Mouse (Mus musculus) intestine, embryonic 14.5 days (tissue): ENCODE results near the gene Olfml1. TPM values are rescaled to one million over a fixed set of nuclear protein-coding genes. Genes with fewer than 3 reads are reported as not detected.

ENCODE experiments used
- ATAC-seq: fragments of 200-750 bp; cut with Nextera tagmentation; replicated peaks from 2 replicates; pipeline ENCODE4 v1.8.0; 2017; ENCODE audit warnings: low read depth, moderate number of reproducible peaks, moderate TSS enrichment, moderate library complexity; ENCODE audit not compliant: low FRiP score, low TSS enrichment
- DNase-seq: peaks from one replicate; pipeline ENCODE4 v3.0.0-alpha.2; 2018; ENCODE audit warnings: low spot score
- H3K27ac ChIP-seq: fragments of 300-500 bp; sonication (generic); 2 replicates; pipeline ENCODE4 v1.5.1; 2014; ENCODE audit warnings: low read depth, mild to moderate bottlenecking, control low read depth
- H3K27me3 ChIP-seq: fragments of 300-500 bp; sonication (generic); replicated peaks from 2 replicates; pipeline ENCODE4 v1.6.1; 2014; ENCODE audit warnings: low read length, control low read depth; ENCODE audit not compliant: control insufficient read depth, insufficient read depth
- H3K36me3 ChIP-seq: fragments of 300-500 bp; sonication (generic); 2 replicates; pipeline ENCODE4 v1.6.1; 2014; ENCODE audit warnings: low read length, control low read depth; ENCODE audit not compliant: control insufficient read depth, insufficient read depth
- H3K4me1 ChIP-seq: fragments of 300-500 bp; sonication (generic); replicated peaks from 2 replicates; pipeline ENCODE4 v1.6.1; 2014; ENCODE audit warnings: low read length, control low read depth, mixed read lengths; ENCODE audit not compliant: control insufficient read depth, insufficient read depth
- H3K4me2 ChIP-seq: fragments of 300-500 bp; sonication (generic); 2 replicates; pipeline ENCODE4 v1.6.1; 2014; ENCODE audit warnings: low read length
- H3K4me3 ChIP-seq: fragments of 300-500 bp; sonication (generic); 2 replicates; pipeline ENCODE4 v1.5.1; 2014; ENCODE audit warnings: low read depth, low read length, control low read depth, mixed read lengths
- H3K9ac ChIP-seq: fragments of 300-500 bp; sonication (generic); 2 replicates; pipeline ENCODE4 v1.6.1; 2014; ENCODE audit warnings: mild to moderate bottlenecking, low read length
- H3K9me3 ChIP-seq: fragments of 300-500 bp; sonication (generic); 2 replicates; pipeline ENCODE4 v1.6.1; 2016; ENCODE audit warnings: low read length, control low read depth; ENCODE audit not compliant: control insufficient read depth
- WGBS: fragments of 180-500 bp; shearing (Covaris S2); extraction: QIAGEN DNeasy Blood & Tissue Kit; methylation state at CpG from one replicate; pipeline ENCODE4 v1.1.7; 2014; 5-methylcytosine and 5-hydroxymethylcytosine counted together
- polyA plus RNA-seq: library from polyadenylated mRNA; unstranded; fragments of >200 nt; fragmentation: Nextera tagmentation; extraction: Ambion mirVana; gene quantifications from 2 replicates; pipeline ENCODE4 v1.2.1, GENCODE M21; 2014

The Olfml1 gene
- polyA plus RNA-seq, 1 experiment from 2014 or later = 18.6 TPM

- Histone ChIP-seq H3K9me3 (no peaks in the 10 kb centered on the region), H3K27me3 (no peaks in the 10 kb centered on the region), H3K4me1 (peaks cover 2% of the 10 kb centered on the region; the same call in 1 of the 2 replicates), H3K9ac (no peak overlapping the region), H3K4me3 (no peak overlapping the region), H3K4me2 (no peak overlapping the region), H3K36me3 (peaks cover 4% of the 10 kb centered on the region), H3K27ac (no peak overlapping the region)
- no peak for DNase-seq
- ATAC-seq = no peak
These were observed 29.5 kb downstream of the Olfml1 start for GRCm38 (mm10) chr7:107596753-107597152.

- H3K4me3 ChIP-seq = no peak overlapping the region
- no peak for ATAC-seq
- 79% methylated on average over 3 of the region's 3 CpGs for WGBS
- no peaks in the 10 kb centered on the region for H3K27me3 ChIP-seq
- H3K9me3 ChIP-seq = no peaks in the 10 kb centered on the region
- no peak overlapping the region for H3K9ac ChIP-seq
- H3K4me2 ChIP-seq = no peak overlapping the region
- H3K4me1 ChIP-seq = peaks cover 2% of the 10 kb centered on the region; the same call in 1 of the 2 replicates
- no peak for DNase-seq
- no peaks in the 10 kb centered on the region for H3K36me3 ChIP-seq
- H3K27ac ChIP-seq = no peak overlapping the region
These were observed 30.7 kb downstream of the Olfml1 start for GRCm38 (mm10) chr7:107597956-107598355.

- no peak for DNase-seq
- no peak overlapping the region for H3K4me2 ChIP-seq
- WGBS = 71% methylated on average over 5 of the region's 5 CpGs
These were observed 33.4 kb downstream of the Olfml1 start for GRCm38 (mm10) chr7:107600651-107601050.

GRCm38 (mm10) chr7:107602505-107602904 lies 35.3 kb downstream of the Olfml1 start:
- H3K4me2 ChIP-seq = no peak overlapping the region
- no peak overlapping the region for H3K4me3 ChIP-seq
- WGBS = 78% methylated on average over 4 of the region's 4 CpGs
- no peaks in the 10 kb centered on the region for H3K27me3 ChIP-seq
- H3K9ac ChIP-seq = no peak overlapping the region
- no peak for DNase-seq
- no peaks in the 10 kb centered on the region for H3K4me1 ChIP-seq
- H3K27ac ChIP-seq = no peak overlapping the region
- no peaks in the 10 kb centered on the region for H3K36me3 ChIP-seq
- no peaks in the 10 kb centered on the region for H3K9me3 ChIP-seq
- no peak for ATAC-seq

More at GRCm38 (mm10) chr7:107600651-107601050, 33.4 kb downstream of the Olfml1 start:
- H3K4me3 ChIP-seq = no peak overlapping the region
- H3K36me3 ChIP-seq = no peaks in the 10 kb centered on the region
- no peaks in the 10 kb centered on the region; the same call in 1 of the 2 replicates for H3K4me1 ChIP-seq
- no peak overlapping the region for H3K27ac ChIP-seq
- H3K27me3 ChIP-seq = no peaks in the 10 kb centered on the region
- ATAC-seq = no peak
- H3K9ac ChIP-seq = no peak overlapping the region
- H3K9me3 ChIP-seq = no peaks in the 10 kb centered on the region

GRCm38 (mm10) chr7:107602913-107603312 lies 35.7 kb downstream of the Olfml1 start:
- H3K27me3 ChIP-seq = no peaks in the 10 kb centered on the region
- no peak overlapping the region for H3K27ac ChIP-seq
- H3K9me3 ChIP-seq = no peaks in the 10 kb centered on the region
- ATAC-seq = no peak
- H3K9ac ChIP-seq = no peak overlapping the region
- H3K4me1 ChIP-seq = no peaks in the 10 kb centered on the region
- H3K4me2 ChIP-seq = no peak overlapping the region
- H3K4me3 ChIP-seq = no peak overlapping the region
- 80% methylated on average over 6 of the region's 6 CpGs for WGBS
- no peaks in the 10 kb centered on the region for H3K36me3 ChIP-seq
- DNase-seq = no peak

GRCm38 (mm10) chr7:107607766-107608165 lies 40.5 kb downstream of the Olfml1 start:
- Histone ChIP-seq H3K27me3 (no peaks in the 10 kb centered on the region), H3K9ac (no peak overlapping the region), H3K9me3 (no peaks in the 10 kb centered on the region), H3K4me3 (no peak overlapping the region), H3K4me1 (no peaks in the 10 kb centered on the region), H3K27ac (no peak overlapping the region), H3K36me3 (no peaks in the 10 kb centered on the region), H3K4me2 (no peak overlapping the region)
- ATAC-seq (no peak), DNase-seq (no peak)
- WGBS = 94% methylated on average over 1 of the region's 1 CpGs

- WGBS = 93% methylated on average over 2 of the region's 2 CpGs
- no peaks in the 10 kb centered on the region for H3K4me1 ChIP-seq
- H3K4me2 ChIP-seq = no peak overlapping the region
- H3K27ac ChIP-seq = no peak overlapping the region
- H3K9me3 ChIP-seq = no peaks in the 10 kb centered on the region
- DNase-seq = no peak
- H3K36me3 ChIP-seq = no peaks in the 10 kb centered on the region
- ATAC-seq = no peak
- no peaks in the 10 kb centered on the region for H3K27me3 ChIP-seq
- no peak overlapping the region for H3K9ac ChIP-seq
- no peak overlapping the region for H3K4me3 ChIP-seq
These were observed 42.5 kb downstream of the Olfml1 start for GRCm38 (mm10) chr7:107609622-107610255.

GRCm38 (mm10) chr7:107610880-107611279 lies 43.6 kb downstream of the Olfml1 start:
- Histone ChIP-seq H3K9ac (no peak overlapping the region), H3K27me3 (no peaks in the 10 kb centered on the region), H3K4me1 (no peaks in the 10 kb centered on the region), H3K9me3 (no peaks in the 10 kb centered on the region), H3K4me3 (no peak overlapping the region), H3K27ac (no peak overlapping the region), H3K4me2 (no peak overlapping the region), H3K36me3 (no peaks in the 10 kb centered on the region)
- ATAC-seq (no peak), DNase-seq (no peak)
- 88% methylated on average over 5 of the region's 5 CpGs for WGBS
